Mouse (Mus musculus) brain, adult 10 weeks (tissue): Measurements from ENCODE around the gene Clip4. TPM values are rescaled to one million over a fixed set of nuclear protein-coding genes. Genes with fewer than 3 reads are reported as not detected.

Experiments
- polyA plus RNA-seq: library from polyadenylated mRNA; stranded (reverse); fragments of 350-450 nt; fragmentation: Illumina TruSeq; extraction: RNeasy Lipid Tissue Mini Kit (QIAGEN cat#74804); gene quantifications from one replicate; pipeline ENCODE4 v1.2.3, GENCODE M21; 2015; ENCODE audit warnings: low read depth, low replicate concordance

The Clip4 gene
- 52.4 TPM for polyA plus RNA-seq

DNA sequence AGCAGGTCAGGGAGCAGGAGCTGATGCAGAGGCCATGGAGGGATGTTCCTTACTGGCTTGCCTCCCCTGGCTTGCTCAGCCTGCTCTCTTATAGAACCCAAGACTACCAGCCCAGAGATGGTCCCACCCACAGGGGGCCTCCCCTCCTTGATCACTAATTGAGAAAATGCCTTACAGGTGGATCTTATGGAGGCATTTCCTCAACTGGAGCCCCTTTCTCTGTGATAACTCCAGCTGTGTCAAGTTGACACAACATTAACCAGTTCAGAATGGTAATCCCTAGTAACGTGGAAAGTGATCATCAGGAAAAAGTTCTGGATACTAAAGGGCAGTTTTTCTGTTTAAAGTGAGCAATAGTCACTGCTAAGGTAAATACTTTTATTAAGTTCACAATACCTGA lies at the start of gene Clip4:
TSS of gene Clip4 (plus strand) at position 301 of the 400 bp plus-strand sequence.

DNA sequence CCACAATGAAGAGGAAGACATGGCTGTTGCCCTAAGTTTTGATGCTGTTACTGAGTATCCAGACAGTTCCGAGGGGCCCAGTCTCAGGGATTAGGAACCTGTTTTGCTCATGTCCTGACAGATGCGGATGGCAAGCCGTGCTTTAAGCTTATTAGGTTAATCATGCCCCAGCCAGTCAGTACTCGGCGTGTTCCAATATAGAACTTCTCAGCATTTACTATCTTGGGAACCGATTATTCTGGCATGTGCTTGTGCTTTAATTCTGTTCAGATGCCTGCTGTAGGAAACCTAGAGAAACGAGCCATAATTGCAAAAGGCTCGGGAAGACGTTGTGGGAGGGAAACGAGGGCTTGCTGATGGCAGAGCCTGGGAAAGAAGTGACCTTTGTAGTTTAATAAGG lies 15.4 kb upstream of the Clip4 start, which contains the start of gene Pcare:
TSS of gene Pcare (minus strand) at position 64 of the 400 bp plus-strand sequence.

Other genes starting within 250 kb of the Clip4 start
- gene Ndc80, start 241.6 kb upstream of the Clip4 start, polyA plus RNA-seq: 0.37 TPM
- gene Spdya, start 216.4 kb upstream of the Clip4 start, polyA plus RNA-seq: 2.3 TPM
- gene Wdr43, start 152.6 kb upstream of the Clip4 start, polyA plus RNA-seq: 32.2 TPM
- gene Togaram2, start 95.2 kb upstream of the Clip4 start, polyA plus RNA-seq: 1.8 TPM
- 0.09 TPM for gene Pcare, start 15.6 kb upstream of the Clip4 start, polyA plus RNA-seq